In genomic region chr11:106663838-106664237, GRCm38 (mm10) we compare ENCODE assay signal across 9 mouse cellular contexts. TPM values are rescaled to one million over a fixed set of nuclear protein-coding genes. Genes with fewer than 3 reads are reported as not detected.
DNase-seq lines count a peak whose midpoint lies in the region; ATAC-seq and TF ChIP-seq lines count a peak whose summit lies in the region.
"Had no signal": no experiment of that assay in that cellular context is flagged by ENCODE, and none has a peak within 500 bp of the region (broad histone marks: within the 10 kb centered on the region; RNA-seq: fewer than 3 reads in every experiment).

No protein-coding gene starts in this region.

- no peak for ATAC-seq in hindbrain, embryonic 14.5 days (ENCODE audit: low FRiP score)
- peak; percentile 14 for ATAC-seq in lung, postnatal 0 days
- peak; percentile 64; the same call in 1 of the 2 replicates for ATAC-seq in embryonic facial prominence, embryonic 12.5 days (ENCODE audit: insufficient number of reproducible peaks, insufficient read depth, low FRiP score, low TSS enrichment)
- no peak for ATAC-seq in stomach, embryonic 16.5 days (ENCODE audit: insufficient read depth, low FRiP score)
- ATAC-seq in megakaryocyte progenitor cell, adult 5-6 weeks (replicated peaks; ENCODE audit: poor library complexity), result no peak

- TF ChIP-seq CTCF in lung, postnatal 0 days (IDR thresholded peaks at IDR 0.05), result peak; percentile 17; the same call in 1 of the 2 replicates
- TF ChIP-seq CTCF in lung, adult 2 months (IDR thresholded peaks at IDR 0.05; ENCODE audit: insufficient read depth, low read length), result no peak

- no peak overlapping the region for H3K4me2 ChIP-seq in hindbrain, embryonic 14.5 days (replicated peaks)
- no peak overlapping the region for H3K4me2 ChIP-seq in lung, postnatal 0 days (replicated peaks; ENCODE audit: low read depth, low read length)
- H3K4me2 ChIP-seq in embryonic facial prominence, embryonic 12.5 days (replicated peaks), result no peak overlapping the region
- H3K4me2 ChIP-seq in stomach, embryonic 16.5 days (ENCODE audit: low read depth, low read length), result no peak overlapping the region
- H3K4me2 ChIP-seq: midbrain, embryonic 11.5 days had no signal

- 59% methylated on average over 6 of the region's 6 CpGs for WGBS in hindbrain, embryonic 10.5 days
- WGBS in hindbrain, embryonic 14.5 days, result 55% methylated on average over 6 of the region's 6 CpGs
- 60% methylated on average over 6 of the region's 6 CpGs for WGBS in lung, postnatal 0 days
- WGBS in lung, adult 2 months, result 45% methylated on average over 6 of the region's 6 CpGs
- WGBS in embryonic facial prominence, embryonic 12.5 days, result 49% methylated on average over 6 of the region's 6 CpGs
- 71% methylated on average over 6 of the region's 6 CpGs for whole genome bisulfite sequencing in stomach, embryonic 16.5 days

- H3K27me3 ChIP-seq in hindbrain, embryonic 10.5 days (ENCODE audit: insufficient read depth, poor library complexity, severe bottlenecking), result no peaks in the 10 kb centered on the region
- no peaks in the 10 kb centered on the region for H3K27me3 ChIP-seq in hindbrain, embryonic 14.5 days (ENCODE audit: control insufficient read depth, insufficient read depth, low read length)
- no peaks in the 10 kb centered on the region for H3K27me3 ChIP-seq in lung, postnatal 0 days (replicated peaks; ENCODE audit: insufficient read depth, low read length)
- no peaks in the 10 kb centered on the region for H3K27me3 ChIP-seq in embryonic facial prominence, embryonic 12.5 days
- no peaks in the 10 kb centered on the region for H3K27me3 ChIP-seq in stomach, embryonic 16.5 days (ENCODE audit: control insufficient read depth, insufficient read depth, low read length)

- peaks cover 53% of the 10 kb centered on the region for H3K4me1 ChIP-seq in hindbrain, embryonic 10.5 days (replicated peaks)
- H3K4me1 ChIP-seq in hindbrain, embryonic 14.5 days (replicated peaks; ENCODE audit: control insufficient read depth, insufficient read depth, low read length), result peaks cover 16% of the 10 kb centered on the region; the same call in 1 of the 2 replicates
- H3K4me1 ChIP-seq in lung, postnatal 0 days (ENCODE audit: insufficient read depth, low read depth, low read length), result peaks cover 11% of the 10 kb centered on the region; the same call in 1 of the 2 replicates
- H3K4me1 ChIP-seq in lung, adult 2 months (ENCODE audit: control insufficient read depth, insufficient read depth, low read length), result peaks cover 54% of the 10 kb centered on the region
- peaks cover 22% of the 10 kb centered on the region for H3K4me1 ChIP-seq in embryonic facial prominence, embryonic 12.5 days
- peaks cover 20% of the 10 kb centered on the region for H3K4me1 ChIP-seq in stomach, embryonic 16.5 days (ENCODE audit: control insufficient read depth, insufficient read depth, low read length)

- no peak for TF ChIP-seq POLR2A in lung, adult 2 months (IDR thresholded peaks at IDR 0.05; ENCODE audit: borderline replicate concordance, extremely low read depth, low read depth, low read length)

- peak overlapping the region; percentile 75 for H3K27ac ChIP-seq in hindbrain, embryonic 10.5 days
- H3K27ac ChIP-seq in hindbrain, embryonic 14.5 days, result no peak overlapping the region
- H3K27ac ChIP-seq in lung, postnatal 0 days (ENCODE audit: low read length), result peak overlapping the region; percentile 66
- no peak overlapping the region for H3K27ac ChIP-seq in embryonic facial prominence, embryonic 12.5 days
- peak overlapping the region; percentile 38; the same call in 1 of the 2 replicates for H3K27ac ChIP-seq in stomach, embryonic 16.5 days (ENCODE audit: low read length)

- H3K9ac ChIP-seq in hindbrain, embryonic 14.5 days, result no peak overlapping the region
- H3K9ac ChIP-seq in lung, postnatal 0 days (replicated peaks; ENCODE audit: low read depth), result no peak overlapping the region
- H3K9ac ChIP-seq in embryonic facial prominence, embryonic 12.5 days, result no peak overlapping the region
- no peak overlapping the region for H3K9ac ChIP-seq in stomach, embryonic 16.5 days (ENCODE audit: low read length)

- no peak for TF ChIP-seq EP300 in lung, postnatal 0 days (IDR thresholded peaks at IDR 0.05)

- no peak for DNase-seq in hindbrain, embryonic 10.5 days (ENCODE audit: low spot score)
- no peak for DNase-seq in hindbrain, embryonic 14.5 days (ENCODE audit: low spot score)
- DNase-seq in lung, postnatal 0 days (ENCODE audit: low spot score), result peak; percentile 57
- no peak for DNase-seq in lung, adult 2 months
- DNase-seq: spleen, adult 18-20 months had no signal

- H3K4me3 ChIP-seq in hindbrain, embryonic 10.5 days, result no peak overlapping the region
- H3K4me3 ChIP-seq in hindbrain, embryonic 14.5 days (replicated peaks; ENCODE audit: low read length), result no peak overlapping the region
- H3K4me3 ChIP-seq in lung, postnatal 0 days (ENCODE audit: low read depth, low read length), result no peak overlapping the region
- no peak overlapping the region for H3K4me3 ChIP-seq in lung, adult 2 months (replicated peaks; ENCODE audit: extremely low read depth, low read depth, low read length)
- no peak overlapping the region for H3K4me3 ChIP-seq in embryonic facial prominence, embryonic 12.5 days
- H3K4me3 ChIP-seq in stomach, embryonic 16.5 days (replicated peaks; ENCODE audit: low read length), result no peak overlapping the region

- H3K9me3 ChIP-seq in hindbrain, embryonic 10.5 days, result no peaks in the 10 kb centered on the region
- H3K9me3 ChIP-seq in hindbrain, embryonic 14.5 days (ENCODE audit: control insufficient read depth, low read length), result no peaks in the 10 kb centered on the region
- H3K9me3 ChIP-seq in lung, postnatal 0 days (ENCODE audit: low read length), result no peaks in the 10 kb centered on the region
- H3K9me3 ChIP-seq in embryonic facial prominence, embryonic 12.5 days, result no peaks in the 10 kb centered on the region
- no peaks in the 10 kb centered on the region for H3K9me3 ChIP-seq in stomach, embryonic 16.5 days (replicated peaks; ENCODE audit: control insufficient read depth, low read length)

- H3K36me3 ChIP-seq in hindbrain, embryonic 10.5 days, result no peaks in the 10 kb centered on the region
- H3K36me3 ChIP-seq in hindbrain, embryonic 14.5 days (replicated peaks; ENCODE audit: control insufficient read depth, insufficient read depth), result no peaks in the 10 kb centered on the region
- no peaks in the 10 kb centered on the region for H3K36me3 ChIP-seq in lung, postnatal 0 days (ENCODE audit: insufficient read depth, low read length)
- no peaks in the 10 kb centered on the region for H3K36me3 ChIP-seq in embryonic facial prominence, embryonic 12.5 days
- no peaks in the 10 kb centered on the region for H3K36me3 ChIP-seq in stomach, embryonic 16.5 days (ENCODE audit: control insufficient read depth, insufficient read depth, low read length)

RNA-seq across cellular contexts. Expression of gene Tex2, which starts 50.6 kb away (rescaled TPM):
- 6.9 and 7.9 TPM in 2 replicates for polyA plus RNA-seq in hindbrain, embryonic 10.5 days (2016; fragmentation: Nextera tagmentation; extraction: Ambion mirVana)
- 40.1 and 41.4 TPM in 2 replicates for polyA plus RNA-seq in hindbrain, embryonic 14.5 days (2014; fragmentation: Nextera tagmentation; extraction: Ambion mirVana)
- 8.9 and 9.6 TPM in 2 replicates for polyA plus RNA-seq in lung, postnatal 0 days (2015; fragmentation: Nextera tagmentation; extraction: Ambion mirVana)
- polyA plus RNA-seq in lung, adult 2 months (2012; rRNA removed), result 12.6 and 15.1 TPM in 2 replicates
- polyA plus RNA-seq in embryonic facial prominence, embryonic 12.5 days (2016; fragmentation: Nextera tagmentation; extraction: Ambion mirVana), result 8.3 and 9.4 TPM in 2 replicates
- 13.1 and 15.2 TPM in 2 replicates for polyA plus RNA-seq in stomach, embryonic 16.5 days (2015; fragmentation: Nextera tagmentation; extraction: Ambion mirVana)
- 48.2 and 52.8 TPM in 2 replicates for total RNA-seq in megakaryocyte progenitor cell, adult 5-6 weeks (2015)
- total RNA-seq in megakaryocyte progenitor cell, adult 5-6 weeks (2017), result 77.8 and 78.5 TPM in 2 replicates

Comparison
In these comparisons a context has a peak if more than half of its experiments do, and no peak if none do; other contexts are left out.
1. H3K27ac ChIP-seq: peak in hindbrain, embryonic 10.5 days (single experiment), lung, postnatal 0 days (single experiment) and stomach, embryonic 16.5 days (single experiment); none in hindbrain, embryonic 14.5 days (single experiment) and embryonic facial prominence, embryonic 12.5 days (single experiment).
2. ATAC-seq: peak in lung, postnatal 0 days (single experiment) and embryonic facial prominence, embryonic 12.5 days (single experiment); none in hindbrain, embryonic 14.5 days (single experiment), stomach, embryonic 16.5 days (single experiment) and megakaryocyte progenitor cell, adult 5-6 weeks (single experiment).